Mouse (Mus musculus) myocyte (in vitro differentiated cells): ENCODE measurements around the gene Ptger4.

Experiments used
- CEBPB ChIP-seq: IDR thresholded peaks from 2 replicates; pipeline ENCODE4 v1.6.1; 2011; ENCODE audit warnings: mild to moderate bottlenecking, moderate library complexity; ENCODE audit not compliant: poor library complexity, insufficient read depth, severe bottlenecking
- MAX ChIP-seq: IDR thresholded peaks from one replicate; pipeline ENCODE4 v1.6.1; 2011; ENCODE audit warnings: low read depth, mild to moderate bottlenecking, control low read depth
- MYOD1 ChIP-seq, 3 experiments: IDR thresholded peaks; one replicate each; pipeline ENCODE4 v1.6.1; 2011; ENCODE audit warnings: control low read depth in 2 of 3, low read depth in 2 of 3, mild to moderate bottlenecking in 2 of 3, moderate library complexity in 1 of 3; ENCODE audit not compliant: insufficient read length in 2 of 3, control insufficient read depth in 1 of 3
- POLR2A ChIP-seq: IDR thresholded peaks from one replicate; pipeline ENCODE4 v1.6.1; 2011; ENCODE audit warnings: low read depth, mild to moderate bottlenecking, control low read depth, moderate library complexity; ENCODE audit not compliant: insufficient read length
- TCF12 ChIP-seq: IDR thresholded peaks from one replicate; pipeline ENCODE4 v1.6.1; 2011; ENCODE audit warnings: mild to moderate bottlenecking, control low read depth; ENCODE audit not compliant: poor library complexity, insufficient read depth, severe bottlenecking
- USF1 ChIP-seq: IDR thresholded peaks from one replicate; pipeline ENCODE4 v1.6.1; 2011; ENCODE audit warnings: low read depth, mild to moderate bottlenecking, control low read depth, moderate library complexity

DNA sequence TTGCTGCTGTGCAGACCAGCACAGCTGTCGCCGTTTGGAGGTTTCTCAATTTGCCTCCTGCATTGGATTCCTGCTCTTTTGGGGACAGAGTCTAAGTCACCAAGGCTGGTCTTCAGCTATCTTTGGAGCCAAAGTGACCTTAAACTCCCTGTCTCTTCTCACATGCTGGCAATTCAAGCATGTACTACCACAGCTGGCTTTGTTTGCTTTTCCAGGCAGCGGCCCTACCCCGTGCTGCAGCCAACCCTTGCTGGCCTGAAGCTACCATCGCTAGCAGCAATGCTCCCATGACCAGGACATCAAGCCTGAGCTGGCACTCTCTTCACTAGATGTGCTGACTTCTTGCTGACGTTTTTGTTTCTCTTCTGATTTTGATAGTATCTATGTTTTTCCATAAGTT is 85.2 kb downstream of the Ptger4 start:
- no peak for TF ChIP-seq POLR2A
- TF ChIP-seq TCF12, result no peak
- no peak for TF ChIP-seq MAX
- TF ChIP-seq MYOD1 (IDR thresholded peaks at IDR 0.05; ENCODE audit: control insufficient read depth in 1 of 3, insufficient read length in 2 of 3, low read depth in 2 of 3), result no peak
- no peak for TF ChIP-seq CEBPB
- no peak for TF ChIP-seq USF1
